Mouse (Mus musculus) telencephalon, adult 2 months (tissue): ENCODE measurements around the gene Chrna9.

ENCODE experiments used
- DNase-seq: peaks from one replicate; pipeline ENCODE4 v3.0.0-alpha.2; 2011; ENCODE audit warnings: low read depth, low spot score

The Chrna9 gene

DNA sequence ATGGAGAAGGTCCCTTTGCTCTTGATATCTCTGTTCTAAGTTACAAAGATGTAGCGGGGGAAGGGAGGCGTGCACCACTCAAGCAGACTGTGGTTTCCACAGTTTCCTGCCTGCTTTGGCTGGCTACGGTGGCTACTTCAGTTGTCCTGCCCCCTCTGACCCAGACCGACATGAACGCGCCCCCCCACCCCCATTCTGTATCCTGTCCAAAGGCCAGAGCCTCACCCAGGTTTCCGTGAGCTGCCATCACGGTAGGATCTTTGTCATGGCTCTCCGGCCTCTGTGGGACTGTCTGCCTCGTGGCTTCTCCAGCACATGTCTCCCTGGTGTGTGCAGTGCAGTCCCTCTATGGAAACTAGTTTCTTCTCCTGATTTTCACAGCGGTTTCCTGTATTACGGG is 15.4 kb upstream of the Chrna9 start:
- no peak for DNase-seq

DNA sequence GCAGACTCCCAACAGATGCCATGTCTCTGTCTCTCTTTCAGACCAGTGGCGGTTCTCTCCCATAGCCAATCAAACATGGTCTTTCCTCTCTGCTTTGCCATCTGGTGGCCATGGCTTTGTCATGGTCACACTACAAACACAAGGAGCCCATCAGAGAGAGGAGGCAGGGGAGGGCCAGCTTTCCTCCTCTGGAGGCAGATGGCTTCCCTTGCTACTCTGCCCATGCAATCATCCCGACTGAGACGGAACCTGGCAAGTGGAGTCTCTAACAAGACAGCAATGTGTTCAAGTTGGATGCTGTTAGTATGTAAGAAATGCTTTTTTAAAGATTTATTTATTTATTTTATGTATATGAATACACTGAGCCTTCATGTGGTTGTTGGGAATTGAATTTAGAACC is 14.8 kb upstream of the Chrna9 start:
- no peak for DNase-seq

DNA sequence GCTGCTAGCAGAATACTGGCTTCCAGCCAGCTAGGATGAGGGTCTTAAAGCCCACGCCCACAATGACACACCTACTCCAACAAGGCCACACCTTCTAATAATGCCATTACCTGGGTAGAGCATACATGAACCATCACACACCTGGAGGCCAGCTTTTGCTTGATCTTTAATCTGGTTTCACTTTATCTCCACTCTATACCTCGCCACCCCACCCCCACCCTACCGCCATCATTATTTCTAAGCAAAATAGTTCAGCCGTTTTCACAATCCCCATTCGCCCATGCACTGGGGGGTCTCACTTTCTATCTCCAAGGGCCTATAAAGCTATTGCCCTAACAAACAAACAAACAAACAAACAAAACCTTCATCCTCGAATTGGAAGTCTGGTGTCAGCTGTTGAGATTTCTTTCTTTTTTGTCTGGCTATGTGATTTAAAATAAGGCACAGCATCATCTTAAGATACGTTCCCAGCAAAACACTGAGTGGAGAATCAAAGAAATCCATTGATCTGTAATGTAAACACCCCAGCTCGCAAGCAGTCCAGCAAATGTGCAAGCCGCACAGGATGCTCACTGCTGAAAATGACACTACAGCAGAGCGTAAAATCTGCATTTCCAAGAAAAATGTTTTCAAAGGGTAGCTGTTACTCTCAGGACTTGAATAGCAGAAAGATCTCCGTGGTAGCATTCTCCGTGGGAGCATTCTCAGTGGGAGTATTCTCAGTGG is 13.9 kb upstream of the Chrna9 start:
- DNase-seq: peak; percentile 6

DNA sequence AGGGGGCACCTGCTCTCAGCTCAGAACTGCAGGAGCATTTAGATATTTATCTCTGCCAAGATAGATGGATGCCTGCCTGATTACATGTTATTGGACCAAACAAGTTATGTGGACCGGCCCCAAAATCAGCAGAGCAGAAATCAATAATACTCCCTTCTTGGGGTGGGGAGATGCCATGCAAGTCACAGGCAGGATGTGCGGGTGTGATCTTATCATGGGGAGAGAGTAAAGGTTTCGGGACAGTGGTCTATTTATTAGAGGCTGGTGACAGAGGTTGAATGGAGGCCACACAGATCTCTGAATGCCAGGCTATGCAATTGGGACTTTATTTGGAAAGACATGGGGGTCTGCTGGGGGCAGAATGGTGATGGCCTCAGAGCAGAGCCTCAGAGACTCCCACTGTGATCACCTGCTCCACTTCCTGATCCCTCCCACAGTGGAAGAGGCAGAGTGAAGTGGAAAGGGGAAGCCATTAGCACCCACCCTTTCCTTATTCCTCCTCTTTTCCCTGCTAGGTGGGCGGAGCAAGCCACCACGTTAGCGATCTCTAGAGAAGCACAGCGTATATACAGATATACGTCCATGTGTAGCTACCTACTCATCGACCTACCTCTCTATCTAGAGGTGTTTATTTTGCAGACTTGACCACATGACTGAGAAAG is 13.1 kb upstream of the Chrna9 start:
- no peak for DNase-seq

DNA sequence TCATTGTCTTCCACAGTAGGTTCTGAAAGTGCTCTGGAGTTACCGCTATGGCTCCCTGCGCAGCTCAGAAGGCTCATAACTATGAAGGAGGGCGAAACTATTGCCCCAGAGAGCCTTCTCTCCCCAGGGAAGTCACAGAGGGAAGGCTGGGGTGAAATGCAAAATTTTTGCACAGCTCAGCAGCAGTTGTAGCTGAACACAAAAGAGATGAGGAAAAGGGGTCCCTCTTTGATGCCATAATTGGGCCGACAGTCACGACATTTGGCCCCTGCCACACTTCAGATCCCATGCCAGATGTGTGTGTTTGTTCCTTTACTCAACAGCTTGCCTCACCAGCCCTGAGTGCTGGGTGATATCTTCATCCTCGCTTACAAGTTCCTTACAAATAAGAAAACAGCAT is 8.1 kb upstream of the Chrna9 start:
- no peak for DNase-seq

DNA sequence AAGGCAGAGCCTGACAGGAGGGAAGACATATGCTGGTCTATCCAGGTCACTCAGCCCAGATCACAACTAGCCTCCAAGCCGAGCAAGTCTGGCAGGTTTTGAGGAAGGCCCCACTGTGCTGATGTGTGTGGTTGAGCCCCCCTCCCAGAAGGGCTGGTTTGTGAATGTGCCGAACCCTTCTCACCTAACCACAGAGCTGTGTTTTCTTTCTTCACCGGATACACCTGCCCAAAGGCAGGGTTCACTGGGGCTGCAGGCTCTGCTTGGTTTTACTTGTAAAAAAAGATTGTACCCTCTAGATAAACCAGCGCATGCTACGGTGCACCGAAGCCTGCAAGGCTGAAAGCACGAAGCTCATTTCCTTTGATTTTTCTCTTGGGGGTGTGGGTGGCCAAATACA is 5.6 kb upstream of the Chrna9 start:
- DNase-seq: no peak

DNA sequence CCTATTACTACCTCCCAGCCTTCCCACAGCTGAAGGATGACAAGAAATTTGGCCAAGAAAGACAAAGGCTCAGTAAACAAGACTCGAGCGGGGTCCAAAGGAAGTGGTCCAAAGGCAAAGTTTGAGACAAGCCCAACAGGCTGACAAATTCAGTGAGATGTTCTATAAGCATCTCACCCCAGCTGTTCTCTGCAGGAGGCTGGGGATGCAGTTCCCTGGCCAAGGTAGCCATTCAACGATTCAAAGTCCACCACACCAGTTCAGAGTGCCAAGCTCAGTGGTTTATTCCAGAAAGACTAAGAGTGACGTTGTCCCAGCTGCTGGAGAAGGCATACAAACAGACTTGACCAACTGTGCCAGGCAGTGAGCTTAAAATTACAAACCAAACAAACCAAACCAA is 4.5 kb upstream of the Chrna9 start:
- DNase-seq: no peak

DNA sequence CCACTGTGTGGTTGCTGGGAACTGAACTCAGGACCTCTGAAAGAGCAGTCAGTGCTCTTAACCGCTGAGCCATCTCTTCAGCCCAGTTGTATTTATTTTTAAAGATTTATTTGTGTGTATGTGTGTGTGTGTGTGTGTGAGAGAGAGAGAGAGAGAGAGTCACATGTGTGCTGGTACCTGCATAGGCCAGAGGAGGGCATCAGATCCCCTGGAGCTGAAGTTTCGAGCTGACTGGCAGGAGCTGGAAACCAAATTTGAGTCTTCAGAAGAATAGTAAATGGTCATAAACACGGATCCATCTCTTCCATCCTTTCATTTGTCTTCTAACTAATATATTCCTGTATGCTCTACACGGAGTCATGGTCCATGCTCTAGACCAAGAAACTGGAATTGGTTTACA is 1.5 kb upstream of the Chrna9 start:
- DNase-seq: no peak

DNA sequence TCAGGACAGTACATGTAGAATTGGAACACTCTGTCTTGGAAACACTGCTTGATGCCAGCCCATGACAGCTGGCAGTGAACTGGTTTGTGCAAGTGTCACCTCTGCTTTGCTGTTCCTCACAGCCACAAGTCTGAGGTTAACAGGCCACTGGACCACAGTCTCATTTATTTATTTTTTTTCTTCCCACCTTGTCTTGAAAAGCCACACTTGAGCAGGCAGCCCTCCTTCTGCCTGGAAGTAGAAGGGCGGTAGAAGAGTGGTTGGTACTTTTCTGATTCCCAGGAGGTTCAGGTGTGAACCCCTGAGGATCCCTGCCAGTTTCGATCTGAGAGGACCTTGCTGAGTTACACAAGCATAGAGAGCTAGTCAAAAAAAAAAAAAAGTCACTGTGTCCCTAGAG is 957 bp upstream of the Chrna9 start:
- DNase-seq: no peak

DNA sequence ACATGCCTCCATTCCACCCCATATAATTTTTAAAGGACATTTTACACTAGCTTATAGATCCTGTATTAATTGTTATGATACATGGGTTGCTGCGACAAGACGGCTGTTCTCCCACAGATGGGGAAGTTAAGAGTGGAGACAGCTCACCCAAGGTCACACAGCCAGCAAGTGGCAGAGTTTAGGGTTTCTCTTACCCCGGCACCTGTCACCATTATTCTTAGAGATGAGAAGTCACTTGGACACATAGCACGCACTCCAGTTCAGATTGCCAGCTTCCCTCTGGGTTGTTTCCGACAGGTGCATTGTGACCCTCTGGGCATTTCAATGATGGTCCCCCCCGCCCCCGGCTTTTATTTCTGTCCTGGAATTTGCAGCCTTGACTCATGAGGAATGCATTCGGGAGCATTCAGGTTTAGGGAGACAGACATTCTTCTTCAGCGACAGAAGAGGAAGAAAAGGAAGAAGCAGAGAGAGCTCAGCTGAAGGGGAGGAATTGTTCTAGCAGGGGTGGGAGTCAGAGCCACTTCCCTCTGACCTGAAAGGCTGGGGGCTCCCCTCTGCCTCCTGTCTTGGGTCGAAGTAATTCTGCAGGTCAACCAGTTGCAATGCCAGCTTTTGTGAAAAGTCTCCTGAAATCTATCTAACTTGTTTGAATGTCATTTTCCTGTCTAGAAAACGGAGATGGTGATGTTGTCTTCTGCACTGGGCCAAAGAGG is 2.4 kb downstream of the Chrna9 start:
- DNase-seq: no peak

DNA sequence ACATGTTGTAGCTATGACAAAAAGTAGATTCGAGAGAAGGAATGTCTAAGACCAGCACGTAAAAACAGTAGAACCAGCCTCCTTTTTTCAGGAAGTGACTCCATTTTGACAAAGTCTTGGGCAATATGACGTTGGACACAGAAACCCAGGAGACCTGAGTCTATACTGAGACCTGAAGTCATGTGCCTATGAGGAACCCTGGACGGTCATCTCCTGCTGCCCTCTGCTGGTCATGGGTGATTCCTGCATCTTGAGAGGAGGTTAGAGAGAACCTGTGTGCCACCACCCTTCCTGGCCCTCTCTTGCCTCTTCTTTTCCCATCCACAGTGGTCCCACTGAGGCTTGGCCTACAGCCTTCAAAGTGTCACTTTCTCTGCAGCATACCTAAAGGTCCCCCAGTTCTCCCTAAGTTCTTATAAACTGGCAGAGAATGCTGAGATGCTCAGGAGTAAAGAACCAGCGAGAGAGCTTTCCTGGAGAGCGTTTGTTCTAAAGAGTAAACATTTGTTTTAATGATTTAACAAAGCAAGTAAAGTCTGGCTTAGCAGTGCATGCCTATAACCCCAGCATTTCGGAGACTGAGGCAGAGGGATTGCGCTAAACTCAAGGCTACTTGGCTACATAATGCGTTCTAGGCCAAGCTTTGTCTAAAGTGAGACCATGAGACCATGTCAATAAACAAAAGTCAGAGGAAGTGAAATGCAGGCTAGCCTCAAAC is 3.4 kb downstream of the Chrna9 start:
- peak; percentile 50 for DNase-seq

DNA sequence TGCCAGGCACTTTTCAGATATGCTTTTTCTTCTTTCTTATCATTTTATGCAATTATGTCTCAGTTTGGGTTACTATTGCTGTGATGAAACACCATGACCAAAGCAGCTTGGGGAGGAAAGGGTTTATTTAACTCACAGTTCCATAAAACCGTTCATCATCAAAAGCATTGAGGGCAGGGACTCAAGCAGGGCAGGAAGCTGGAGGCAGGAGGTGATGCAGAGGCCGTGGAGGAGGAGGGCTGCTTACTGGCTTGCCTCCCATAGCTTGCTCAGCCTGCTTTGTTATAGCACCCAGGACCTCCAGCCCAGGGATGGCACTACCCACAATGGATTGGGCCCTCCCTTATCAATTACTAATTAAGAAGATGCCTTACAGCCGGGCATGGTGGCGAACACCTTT is 6.4 kb downstream of the Chrna9 start:
- no peak for DNase-seq

DNA sequence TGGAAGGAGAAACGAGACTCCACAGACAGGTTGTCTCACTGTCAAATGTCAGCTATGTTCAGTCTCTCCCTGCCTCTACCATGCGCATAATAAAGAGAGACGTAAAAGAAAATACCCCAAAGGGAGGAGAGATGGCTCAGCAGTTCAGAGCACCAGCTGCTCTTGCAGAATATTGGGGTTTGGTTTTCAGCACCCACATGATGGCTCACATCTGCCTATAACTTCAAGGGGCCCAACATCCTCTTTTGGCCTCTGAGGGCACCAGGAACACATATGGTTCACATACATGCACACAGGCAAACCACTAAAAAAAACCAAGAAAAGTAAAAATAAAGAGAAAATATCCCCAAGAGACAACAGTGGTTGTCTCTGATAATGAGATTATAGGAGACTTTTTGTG is 15.1 kb downstream of the Chrna9 start:
- no peak for DNase-seq

DNA sequence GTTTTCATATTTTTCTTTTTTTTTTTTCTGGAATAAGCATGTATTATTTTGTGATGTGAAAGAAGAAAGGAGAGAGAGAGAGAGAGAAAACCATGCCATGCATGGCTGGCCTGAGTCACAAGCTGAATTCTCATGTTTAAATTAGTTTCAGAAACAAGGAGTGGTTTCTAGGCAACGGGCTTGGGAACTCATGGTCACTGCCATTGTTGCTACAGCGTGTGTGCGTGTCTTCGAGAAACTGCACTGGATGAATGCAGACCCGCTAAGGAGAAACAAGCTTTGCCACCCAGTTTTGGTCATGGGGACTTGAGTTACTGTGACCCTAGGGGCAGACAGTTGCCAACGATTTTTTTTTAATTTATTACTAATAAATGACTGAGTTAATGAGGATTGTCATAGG is 15.5 kb downstream of the Chrna9 start:
- peak; percentile 57 for DNase-seq

DNA sequence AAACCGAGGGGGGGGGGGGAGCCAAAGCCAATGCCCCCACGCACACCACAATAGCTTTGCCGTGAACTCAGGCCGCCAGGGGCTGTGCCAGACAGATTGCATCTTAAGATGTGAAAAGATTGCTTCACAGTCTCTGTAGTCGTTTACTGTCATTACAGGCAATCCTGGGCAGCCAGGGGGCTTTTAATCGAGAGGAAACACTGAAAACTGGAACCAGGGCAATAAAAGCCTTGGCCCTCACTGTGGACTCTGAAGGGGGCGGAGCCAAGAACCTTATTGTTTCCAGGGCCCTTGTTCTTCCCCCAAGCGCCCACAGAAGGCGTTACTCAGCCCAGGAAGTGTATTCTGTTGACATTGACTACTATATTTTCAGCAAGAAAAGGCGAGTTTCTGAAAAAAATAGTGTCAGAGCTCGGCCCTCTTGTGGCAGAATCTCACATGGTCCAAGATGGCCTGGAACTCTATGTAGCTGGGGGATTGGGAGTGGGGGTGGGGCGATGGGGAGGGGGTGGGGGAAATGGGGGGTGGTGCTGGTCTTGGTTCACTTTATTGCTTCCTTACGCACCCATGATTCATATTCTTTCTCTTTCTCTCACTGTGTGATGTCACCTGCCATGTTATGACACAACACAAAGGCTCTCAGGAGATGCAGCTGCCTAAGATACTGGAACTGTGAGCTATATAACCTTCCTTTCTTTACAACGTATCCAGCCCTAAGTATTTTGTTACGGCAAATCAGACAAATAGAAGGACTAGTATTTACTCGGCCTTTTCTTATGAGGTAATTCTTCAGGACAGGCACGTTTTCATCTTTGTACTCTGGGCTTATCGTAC is 16.2 kb downstream of the Chrna9 start:
- no peak for DNase-seq

DNA sequence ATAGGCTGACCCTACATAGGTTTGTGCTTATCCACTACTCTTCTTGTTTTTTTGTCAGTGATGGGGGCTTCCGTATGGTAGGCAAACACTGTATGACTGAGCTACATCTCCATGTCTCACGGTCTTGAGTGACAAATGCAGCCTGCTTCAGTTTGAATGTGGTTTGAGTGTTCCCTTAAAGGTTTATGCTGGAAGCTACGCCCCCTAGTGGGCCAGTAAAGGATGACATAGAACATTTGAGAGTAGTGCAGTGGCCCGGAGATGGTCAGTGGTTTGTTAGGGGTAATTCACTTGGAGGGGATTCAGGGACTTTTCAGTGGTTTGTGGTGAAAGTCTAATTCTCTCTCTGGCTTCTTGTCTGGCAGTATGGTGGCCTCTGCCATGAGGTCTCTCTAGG is 16.8 kb downstream of the Chrna9 start:
- no peak for DNase-seq

DNA sequence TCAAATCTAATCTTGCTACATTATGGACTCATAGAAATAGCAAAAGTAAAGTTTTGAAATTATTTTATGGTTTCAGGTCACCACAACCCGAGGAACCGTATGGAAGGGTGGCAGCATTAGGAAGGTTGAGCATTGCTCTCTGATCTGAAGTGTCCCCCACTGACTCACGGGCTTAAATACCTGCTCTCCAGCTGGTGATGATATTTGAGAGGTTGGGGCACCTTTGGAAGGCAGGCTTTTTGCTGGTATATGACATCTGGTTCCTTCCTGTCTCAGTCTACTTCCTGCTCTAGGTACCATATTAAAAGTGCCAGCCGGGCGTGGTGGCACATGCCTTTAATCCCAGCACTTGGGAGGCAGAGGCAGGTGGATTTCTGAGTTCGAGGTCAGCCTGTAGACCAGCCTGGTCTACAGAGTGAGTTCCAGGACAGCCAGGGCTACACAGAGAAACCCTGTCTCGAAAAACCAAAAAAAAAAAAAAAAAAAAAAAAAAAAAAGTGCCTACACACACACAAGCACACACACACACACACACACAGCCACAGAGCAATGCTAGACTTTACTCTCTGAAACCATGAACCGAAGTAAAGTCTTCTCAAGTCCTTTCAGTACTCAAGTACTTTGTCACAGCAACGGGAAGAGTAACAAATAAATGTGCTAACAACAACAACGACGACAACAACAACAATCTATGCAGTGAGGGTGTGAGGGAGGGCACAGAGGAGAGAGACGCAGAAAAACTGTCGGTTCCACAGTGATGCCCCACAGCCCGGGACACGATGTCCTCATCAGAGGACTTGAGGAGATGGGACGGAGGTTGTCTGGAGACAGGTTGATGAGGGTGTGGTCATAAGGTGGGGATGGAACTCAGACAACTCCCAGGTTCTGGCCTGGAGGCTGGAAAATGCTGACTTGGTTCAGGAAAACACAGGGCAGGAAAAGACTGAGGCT is 19.7 kb downstream of the Chrna9 start:
- DNase-seq: no peak

DNA sequence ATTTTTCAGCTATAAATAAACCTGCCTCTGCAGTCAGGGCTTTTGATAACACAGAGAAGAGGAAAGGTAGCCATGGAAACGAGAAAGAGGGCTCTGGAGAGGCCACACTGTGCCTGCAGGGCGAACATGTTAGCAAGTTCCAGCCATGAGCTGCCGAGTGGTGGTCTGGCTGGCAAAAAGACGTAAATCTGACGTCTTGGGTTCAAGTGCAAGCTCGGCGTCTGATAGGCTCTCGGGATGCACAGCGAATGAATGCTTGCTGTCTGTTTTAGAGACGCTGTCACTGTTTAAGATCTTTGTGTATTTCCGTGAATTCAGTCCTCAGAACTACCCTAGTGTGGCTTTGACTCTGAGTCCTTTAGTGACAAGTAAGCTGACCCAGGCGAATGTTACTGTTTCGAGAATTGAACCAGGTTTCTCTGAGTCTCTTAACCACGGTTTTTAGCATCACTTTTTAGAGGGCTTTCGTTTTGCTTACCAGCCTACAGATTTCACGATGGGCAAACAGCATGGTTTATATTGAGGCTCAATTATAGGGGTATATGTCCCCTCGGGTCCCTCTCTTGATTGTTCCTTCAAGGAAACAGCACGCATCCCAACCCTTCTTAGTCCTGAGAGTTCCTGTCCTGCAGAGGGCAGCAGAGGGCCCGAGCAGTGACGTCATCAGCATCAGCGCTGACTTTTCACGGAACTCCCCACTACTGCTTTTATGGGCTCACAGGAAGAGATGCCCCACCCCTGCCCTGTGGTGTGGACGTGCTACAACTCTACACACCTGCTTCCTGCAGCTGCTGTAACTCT is 20.8 kb downstream of the Chrna9 start:
- DNase-seq: peak; percentile 68
